Mouse (Mus musculus): Measurements from ENCODE around the gene Fgfr2.

- peak; percentile 66 for TF ChIP-seq CTCF (conservative IDR thresholded peaks at IDR 0.05; ENCODE audit: insufficient read depth, insufficient read length, low read depth, low read length)
- TF ChIP-seq POLR2A (IDR thresholded peaks at IDR 0.05; ENCODE audit: low read depth, low read length), result no peak
Measured at GRCm38 (mm10) chr7:130993907-130994306, 2129.2 kb downstream of the Fgfr2 start.

Data from kidney, adult 2 months (tissue).